Mouse (Mus musculus): ENCODE data around the gene Cux2. TPM values are rescaled to one million over a fixed set of nuclear protein-coding genes. Genes with fewer than 3 reads are reported as not detected.

The Cux2 gene
- polyA plus RNA-seq, 1 experiment, result 36.7 TPM

GRCm38 (mm10) chr5:122071997-122072396 is 22.1 kb upstream of the Cux2 start:
- H3K4me1 ChIP-seq (ENCODE audit: control insufficient read depth, insufficient read depth, low read length), result peaks cover 4% of the 10 kb centered on the region; the same call in 1 of the 2 replicates

GRCm38 (mm10) chr5:122070963-122071800 is 21.3 kb upstream of the Cux2 start:
- Histone ChIP-seq H3K27ac (ENCODE audit: insufficient read depth, low read length) (no peak overlapping the region), H3K27me3 (ENCODE audit: control insufficient read depth, insufficient read depth, low read length) (no peaks in the 10 kb centered on the region), H3K4me1 (ENCODE audit: control insufficient read depth, insufficient read depth, low read length) (peaks cover 4% of the 10 kb centered on the region; the same call in 1 of the 2 replicates), H3K4me3 (replicated peaks; ENCODE audit: insufficient read depth, low read depth, low read length) (no peak overlapping the region)
- no peak for DNase-seq
- no peak for TF ChIP-seq POLR2A (IDR thresholded peaks at IDR 0.05; ENCODE audit: borderline replicate concordance, insufficient read depth, low read length)
- no peak for TF ChIP-seq CTCF (IDR thresholded peaks at IDR 0.05; ENCODE audit: borderline replicate concordance, insufficient read depth, low read depth, low read length)
- WGBS, result 37% methylated on average over 16 of the region's 16 CpGs

More at GRCm38 (mm10) chr5:122071997-122072396, 22.1 kb upstream of the Cux2 start:
- DNase-seq, result no peak
- TF ChIP-seq POLR2A (IDR thresholded peaks at IDR 0.05; ENCODE audit: borderline replicate concordance, insufficient read depth, low read length) (no peak), CTCF (IDR thresholded peaks at IDR 0.05; ENCODE audit: borderline replicate concordance, insufficient read depth, low read depth, low read length) (no peak)
- Histone ChIP-seq H3K27me3 (ENCODE audit: control insufficient read depth, insufficient read depth, low read length) (no peaks in the 10 kb centered on the region), H3K27ac (ENCODE audit: insufficient read depth, low read length) (no peak overlapping the region), H3K4me3 (replicated peaks; ENCODE audit: insufficient read depth, low read depth, low read length) (no peak overlapping the region)
- 89% methylated on average over 4 of the region's 4 CpGs for WGBS

- no peak for TF ChIP-seq POLR2A (IDR thresholded peaks at IDR 0.05; ENCODE audit: borderline replicate concordance, insufficient read depth, low read length)
- TF ChIP-seq CTCF (IDR thresholded peaks at IDR 0.05; ENCODE audit: borderline replicate concordance, insufficient read depth, low read depth, low read length), result no peak
- peaks cover 4% of the 10 kb centered on the region; the same call in 1 of the 2 replicates for H3K4me1 ChIP-seq (ENCODE audit: control insufficient read depth, insufficient read depth, low read length)
- H3K4me3 ChIP-seq (replicated peaks; ENCODE audit: insufficient read depth, low read depth, low read length), result no peak overlapping the region
- WGBS, result 71% methylated on average over 13 of the region's 13 CpGs
- H3K27ac ChIP-seq (ENCODE audit: insufficient read depth, low read length), result no peak overlapping the region
- DNase-seq, result no peak
- no peaks in the 10 kb centered on the region for H3K27me3 ChIP-seq (ENCODE audit: control insufficient read depth, insufficient read depth, low read length)
Measured at GRCm38 (mm10) chr5:122068563-122068962, 18.7 kb upstream of the Cux2 start.

- no peak for DNase-seq
- no peaks in the 10 kb centered on the region for H3K27me3 ChIP-seq (ENCODE audit: control insufficient read depth, insufficient read depth, low read length)
- H3K27ac ChIP-seq (ENCODE audit: insufficient read depth, low read length), result no peak overlapping the region
- H3K4me1 ChIP-seq (ENCODE audit: control insufficient read depth, insufficient read depth, low read length), result no peaks in the 10 kb centered on the region
- TF ChIP-seq CTCF (IDR thresholded peaks at IDR 0.05; ENCODE audit: borderline replicate concordance, insufficient read depth, low read depth, low read length), result no peak
- TF ChIP-seq POLR2A (IDR thresholded peaks at IDR 0.05; ENCODE audit: borderline replicate concordance, insufficient read depth, low read length), result no peak
- H3K4me3 ChIP-seq (replicated peaks; ENCODE audit: insufficient read depth, low read depth, low read length), result no peak overlapping the region
- 71% methylated on average over 25 of the region's 25 CpGs for WGBS
Measured at GRCm38 (mm10) chr5:122063204-122063933, 13.5 kb upstream of the Cux2 start.

GRCm38 (mm10) chr5:122062479-122062878 is 12.6 kb upstream of the Cux2 start:
- WGBS, result 35% methylated on average over 12 of the region's 12 CpGs
- TF ChIP-seq POLR2A (IDR thresholded peaks at IDR 0.05; ENCODE audit: borderline replicate concordance, insufficient read depth, low read length) (no peak), CTCF (IDR thresholded peaks at IDR 0.05; ENCODE audit: borderline replicate concordance, insufficient read depth, low read depth, low read length) (no peak)
- H3K27ac ChIP-seq (ENCODE audit: insufficient read depth, low read length), result no peak overlapping the region

GRCm38 (mm10) chr5:122060767-122061333 is 10.9 kb upstream of the Cux2 start:
- Histone ChIP-seq H3K4me3 (replicated peaks; ENCODE audit: insufficient read depth, low read depth, low read length) (no peak overlapping the region), H3K4me1 (ENCODE audit: control insufficient read depth, insufficient read depth, low read length) (no peaks in the 10 kb centered on the region), H3K27ac (ENCODE audit: insufficient read depth, low read length) (no peak overlapping the region), H3K27me3 (ENCODE audit: control insufficient read depth, insufficient read depth, low read length) (no peaks in the 10 kb centered on the region)
- no peak for DNase-seq
- WGBS, result 41% methylated on average over 11 of the region's 12 CpGs
- TF ChIP-seq CTCF (IDR thresholded peaks at IDR 0.05; ENCODE audit: borderline replicate concordance, insufficient read depth, low read depth, low read length) (no peak), POLR2A (IDR thresholded peaks at IDR 0.05; ENCODE audit: borderline replicate concordance, insufficient read depth, low read length) (no peak)

More at GRCm38 (mm10) chr5:122062479-122062878, 12.6 kb upstream of the Cux2 start:
- Histone ChIP-seq H3K4me3 (replicated peaks; ENCODE audit: insufficient read depth, low read depth, low read length) (peak overlapping the region; percentile 8), H3K27me3 (ENCODE audit: control insufficient read depth, insufficient read depth, low read length) (no peaks in the 10 kb centered on the region), H3K4me1 (ENCODE audit: control insufficient read depth, insufficient read depth, low read length) (no peaks in the 10 kb centered on the region)
- DNase-seq, result no peak

- 21% methylated on average over 39 of the region's 39 CpGs for WGBS
- H3K4me3 ChIP-seq (replicated peaks; ENCODE audit: insufficient read depth, low read depth, low read length), result no peak overlapping the region
- TF ChIP-seq CTCF (IDR thresholded peaks at IDR 0.05; ENCODE audit: borderline replicate concordance, insufficient read depth, low read depth, low read length) (peak; percentile 84), POLR2A (IDR thresholded peaks at IDR 0.05; ENCODE audit: borderline replicate concordance, insufficient read depth, low read length) (no peak)
- no peaks in the 10 kb centered on the region for H3K4me1 ChIP-seq (ENCODE audit: control insufficient read depth, insufficient read depth, low read length)
- no peaks in the 10 kb centered on the region for H3K27me3 ChIP-seq (ENCODE audit: control insufficient read depth, insufficient read depth, low read length)
- H3K27ac ChIP-seq (ENCODE audit: insufficient read depth, low read length), result no peak overlapping the region
- DNase-seq, result peak; percentile 56 to 67
Measured at GRCm38 (mm10) chr5:122059060-122060017, 9.4 kb upstream of the Cux2 start.

Measured in cerebellum, adult 2 months (tissue).